Mouse (Mus musculus) embryo, embryonic 10.5 days (tissue): Measurements from ENCODE around the gene Dbnl.
A peak's percentile ranks its signal among the peaks of the same experiment; 100 is the strongest.
"Not testable (repeated sequence)": the region's sequence is repeated elsewhere in the genome, so short reads cannot be mapped to it uniquely, and the experiment has no call there.

Experiments
- DNase-seq: peaks from one replicate; pipeline ENCODE4 v3.0.0-alpha.2; 2015; ENCODE audit warnings: low spot score

The Dbnl gene

DNA sequence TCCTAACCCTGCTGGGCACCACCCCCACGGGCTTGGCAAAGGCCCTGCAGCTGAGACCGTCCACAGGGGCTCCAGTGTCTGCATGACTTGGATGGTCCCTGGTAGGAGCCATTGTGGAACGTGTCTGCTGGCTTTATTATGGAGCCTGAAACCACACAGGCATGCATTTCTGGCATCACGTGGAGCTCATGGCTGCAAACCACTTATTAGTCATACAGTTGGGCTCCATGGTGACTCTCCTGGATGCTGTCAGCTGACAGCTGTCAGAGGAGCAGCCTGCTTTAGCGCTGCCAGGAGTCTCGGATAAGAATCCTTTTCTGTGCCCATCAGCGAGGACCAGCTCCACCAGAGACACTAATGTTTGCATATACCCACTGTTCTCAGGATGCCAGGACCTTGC, 7.4 kb downstream of the Dbnl start:
- no peak for DNase-seq

DNA sequence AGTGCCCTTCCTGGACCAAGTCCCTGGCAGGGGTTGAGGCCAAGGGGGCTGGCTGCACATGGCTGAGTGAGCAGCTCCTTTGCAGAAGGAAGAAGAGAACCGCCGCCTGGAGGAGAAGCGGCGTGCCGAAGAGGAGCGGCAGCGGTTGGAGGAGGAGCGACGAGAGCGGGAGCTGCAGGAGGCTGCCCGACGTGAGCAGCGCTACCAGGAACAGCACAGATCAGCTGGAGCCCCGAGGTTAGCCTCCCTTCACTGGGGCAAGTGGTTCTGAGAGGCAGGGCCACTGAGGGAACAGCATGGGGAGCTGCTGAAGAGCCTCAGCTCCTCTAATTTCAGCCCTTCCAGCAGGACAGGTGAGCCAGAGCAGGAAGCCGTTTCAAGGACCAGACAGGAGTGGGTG, 8.7 kb downstream of the Dbnl start:
- no peak for DNase-seq

DNA sequence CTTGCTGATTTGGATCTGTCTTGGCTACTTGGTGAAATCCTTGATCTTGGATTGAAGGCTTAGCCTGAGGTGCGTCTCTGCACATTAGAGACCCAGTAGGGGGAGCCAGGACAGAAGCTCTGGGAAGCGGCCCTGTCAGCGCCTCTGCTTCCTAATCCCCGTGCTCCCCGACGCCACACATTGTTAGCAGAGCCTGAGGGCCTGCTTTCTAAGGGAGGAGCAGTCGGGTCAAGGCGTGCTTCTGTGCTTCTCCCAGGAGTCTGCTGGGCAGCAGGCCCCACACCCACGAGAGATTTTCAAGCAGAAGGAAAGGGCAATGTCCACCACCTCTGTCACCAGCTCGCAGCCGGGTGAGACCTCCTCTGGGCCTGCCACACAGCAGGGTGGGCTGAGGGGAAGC, 9.1 kb downstream of the Dbnl start:
- no peak for DNase-seq

DNA sequence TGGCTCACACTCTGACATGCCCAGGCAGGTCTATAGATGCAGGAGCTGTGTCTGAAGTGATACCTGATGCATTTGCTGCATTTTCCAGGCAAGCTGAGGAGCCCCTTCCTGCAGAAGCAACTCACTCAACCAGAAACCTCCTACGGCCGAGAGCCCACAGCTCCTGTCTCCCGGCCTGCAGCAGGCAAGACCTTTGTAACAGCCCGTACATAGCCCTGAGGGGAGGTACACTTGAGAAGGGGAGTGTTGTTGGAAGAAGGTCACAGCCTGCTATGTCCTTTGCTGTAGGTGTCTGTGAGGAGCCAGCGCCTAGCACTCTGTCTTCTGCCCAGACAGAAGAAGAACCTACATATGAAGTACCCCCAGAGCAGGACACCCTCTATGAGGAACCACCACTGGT, 9.6 kb downstream of the Dbnl start:
- no peak for DNase-seq

DNA sequence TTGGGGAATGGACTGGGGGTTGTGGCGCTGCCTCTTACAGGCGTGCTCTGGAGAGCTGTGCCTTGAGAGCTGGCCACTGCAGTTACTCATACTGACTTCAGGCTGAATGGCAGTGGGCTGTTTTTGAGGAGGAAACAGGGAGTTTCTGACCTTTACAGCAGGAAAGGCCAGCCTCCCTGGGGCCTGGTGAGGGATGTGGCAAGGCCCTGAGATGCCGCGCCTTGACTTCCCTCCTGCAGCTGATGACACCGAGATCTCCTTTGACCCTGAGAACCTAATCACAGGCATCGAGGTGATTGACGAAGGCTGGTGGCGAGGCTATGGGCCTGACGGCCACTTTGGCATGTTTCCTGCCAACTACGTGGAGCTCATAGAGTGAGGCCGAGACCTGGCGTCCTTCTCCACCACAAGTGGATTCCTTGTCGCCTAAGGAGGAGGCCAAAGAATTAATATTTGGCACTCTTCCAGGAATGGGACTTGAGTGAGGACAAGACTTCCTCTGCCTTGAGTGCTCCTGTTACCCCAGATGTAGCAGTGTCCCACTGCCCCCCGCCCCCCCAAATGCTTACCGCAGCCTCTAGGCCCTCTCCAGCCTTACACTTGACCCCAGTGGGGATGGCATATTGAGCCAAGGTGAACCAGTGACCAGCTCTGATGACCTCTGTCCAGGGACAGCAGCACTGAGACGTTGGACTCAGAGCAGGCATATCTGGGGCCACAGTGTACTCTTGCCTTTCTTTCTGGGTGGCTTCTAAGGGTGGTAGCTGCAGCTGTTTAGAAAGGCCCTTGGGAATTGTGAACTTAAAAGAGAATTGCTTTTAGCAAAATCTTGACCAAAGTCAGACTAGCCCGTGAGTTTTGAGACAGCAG, 11.6 kb downstream of the Dbnl start:
- DNase-seq = no peak

DNA sequence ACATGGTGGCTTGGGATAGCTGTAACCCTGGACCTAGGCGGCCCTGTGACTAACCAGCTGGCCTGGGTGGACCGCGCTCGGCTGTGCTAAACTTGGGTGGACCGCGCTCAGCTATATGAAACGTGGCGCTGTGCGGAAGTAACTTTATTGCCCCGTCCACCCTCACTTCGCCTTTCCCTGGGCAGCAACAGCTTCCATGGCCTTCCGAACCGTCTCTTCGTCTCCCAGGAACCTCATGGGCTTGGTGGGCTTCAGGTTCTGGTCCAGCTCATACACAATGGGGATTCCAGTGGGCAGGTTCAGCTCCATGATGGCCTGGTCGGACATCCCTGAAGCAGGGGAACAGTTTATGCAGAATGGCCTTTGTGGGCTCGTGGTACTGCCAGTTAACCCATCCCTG, 13.2 kb downstream of the Dbnl start:
- no peak for DNase-seq

DNA sequence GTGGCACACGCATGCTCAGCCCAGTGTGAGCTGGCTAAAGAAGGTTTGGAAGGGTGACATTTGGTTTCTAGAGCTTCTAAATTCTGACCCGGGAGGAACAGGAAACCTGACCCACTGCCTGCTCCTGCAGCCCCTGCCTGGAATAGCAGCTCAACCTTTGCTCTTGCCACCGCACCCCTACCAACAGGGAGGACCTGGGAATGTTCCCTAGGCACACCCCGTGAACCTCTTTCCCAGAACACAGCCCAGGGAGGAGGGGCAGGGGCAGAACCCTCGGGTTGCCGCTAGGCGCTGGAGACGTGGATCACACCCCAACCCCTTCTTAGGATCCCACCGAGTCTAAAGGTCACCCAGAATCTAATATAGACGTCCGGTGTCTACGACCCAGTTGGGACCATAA, 13.7 kb downstream of the Dbnl start:
- DNase-seq = no peak

DNA sequence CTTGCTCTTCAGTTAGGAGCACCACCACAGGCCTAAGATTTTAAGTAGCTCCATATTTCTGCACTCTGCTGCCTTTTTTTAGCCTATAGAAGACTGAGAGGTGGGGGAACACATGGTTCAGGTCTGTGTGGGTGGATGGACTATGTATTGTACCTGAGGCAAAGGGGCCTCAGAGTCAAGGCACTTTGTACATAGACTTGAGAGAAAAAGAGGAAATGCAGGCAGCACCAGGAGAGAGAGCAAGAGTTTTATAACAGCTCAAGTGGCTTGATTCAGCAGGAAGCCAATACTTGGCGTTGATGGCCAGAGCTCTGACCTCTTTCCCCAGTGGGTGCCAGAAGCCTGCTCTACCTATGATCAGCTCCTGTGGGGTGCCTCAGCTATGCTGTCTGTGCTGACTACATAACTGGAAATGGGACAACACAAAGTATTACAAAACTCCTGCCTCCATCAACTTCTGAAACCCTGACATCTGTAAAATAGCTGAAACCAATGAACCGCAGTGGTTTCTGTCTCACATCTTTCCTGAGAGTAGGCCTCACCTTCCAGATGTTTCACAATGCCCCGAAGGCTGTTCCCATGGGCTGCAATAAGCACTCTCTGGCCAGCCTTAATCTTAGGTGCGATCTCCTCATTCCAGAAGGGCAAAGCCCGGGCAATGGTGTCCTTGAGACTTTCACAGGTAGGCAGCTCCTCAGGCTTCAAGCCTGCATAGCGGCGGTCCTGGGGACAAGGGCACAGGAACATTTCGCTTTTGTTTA, 14.3 kb downstream of the Dbnl start:
- no peak for DNase-seq

DNA sequence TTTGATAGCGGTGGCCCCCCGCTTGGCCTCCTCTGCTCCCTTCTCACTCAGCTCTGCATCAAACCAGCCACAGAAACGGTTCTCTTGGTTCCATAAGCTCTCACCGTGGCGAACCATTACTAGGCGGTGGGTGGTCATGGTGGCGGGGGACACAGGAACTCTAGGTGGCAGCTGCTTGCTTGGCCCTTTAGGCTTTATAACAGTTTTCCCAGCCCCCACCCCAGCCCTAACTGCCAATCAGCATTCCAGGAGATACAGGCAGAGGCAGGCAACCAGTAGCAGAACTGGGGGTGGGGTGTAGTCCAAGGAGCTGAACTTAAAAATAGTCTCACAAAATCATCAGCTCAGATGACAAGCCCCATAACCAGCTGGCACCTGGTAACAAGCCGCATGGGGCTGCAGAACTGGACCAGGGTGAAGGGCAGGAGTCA, 15.3 kb downstream of the Dbnl start, which contains the start of gene Pgam2:
Gene Pgam2 (minus strand): TSS at position 183 of the 431 bp plus-strand sequence.
- DNase-seq = peak; percentile 29

DNA sequence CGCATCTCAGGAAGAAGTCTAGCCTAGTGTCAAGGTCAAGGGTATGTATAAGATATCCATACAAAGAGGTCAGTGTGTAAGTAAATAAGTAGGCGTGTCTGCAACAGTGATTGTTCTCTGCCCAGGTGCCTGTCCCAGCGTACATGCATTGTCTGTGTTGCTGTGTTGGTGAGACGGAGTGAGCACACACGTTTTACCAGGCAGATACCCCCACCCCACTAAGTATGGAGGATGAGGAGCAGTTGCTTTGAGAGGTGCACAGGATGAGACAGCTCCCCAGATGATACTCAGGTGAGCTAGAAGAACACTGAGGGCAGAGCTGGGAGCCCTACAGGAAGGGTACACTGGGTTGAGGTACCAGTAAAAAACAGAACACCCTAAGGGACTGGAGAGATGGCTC, 15.9 kb downstream of the Dbnl start:
- DNase-seq = no peak

DNA sequence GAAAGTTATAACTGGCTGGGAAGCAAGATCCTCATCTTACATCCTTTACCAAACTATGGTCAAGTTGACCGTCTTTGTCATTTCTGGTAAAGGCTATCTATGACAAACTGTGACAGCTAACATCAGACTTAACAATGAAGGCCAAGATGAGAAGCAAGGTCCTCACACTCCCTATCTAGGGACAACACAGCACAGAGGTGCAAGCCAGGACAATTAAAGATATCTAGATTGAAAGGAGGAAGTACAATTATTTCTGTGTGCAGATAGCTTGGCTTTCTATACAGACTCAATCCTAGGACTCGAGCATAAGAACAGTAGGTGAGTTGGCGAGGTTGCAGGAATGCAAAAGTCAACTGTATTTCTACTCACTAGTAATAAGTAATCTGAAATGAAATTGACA, 17.4 kb downstream of the Dbnl start:
- no peak for DNase-seq

DNA sequence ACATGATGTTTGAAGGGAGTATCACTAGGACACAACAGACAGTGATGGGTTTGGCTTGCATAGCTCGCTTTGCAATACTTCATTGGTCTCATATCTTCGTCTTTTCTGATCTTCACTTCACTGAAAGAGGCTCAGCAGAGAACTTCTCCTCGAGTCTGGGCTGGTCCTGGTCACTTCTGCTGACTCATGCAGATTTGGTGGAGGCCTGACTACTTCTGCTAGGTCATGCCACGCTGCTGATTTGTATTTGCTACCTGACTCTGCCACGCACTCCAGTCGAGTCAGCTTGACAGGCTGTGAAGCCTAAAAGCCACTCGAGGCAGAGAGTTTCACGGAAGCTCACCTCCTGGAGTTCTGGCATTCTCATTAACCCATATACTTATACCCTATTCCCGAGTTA, 19.7 kb downstream of the Dbnl start:
- no peak for DNase-seq

DNA sequence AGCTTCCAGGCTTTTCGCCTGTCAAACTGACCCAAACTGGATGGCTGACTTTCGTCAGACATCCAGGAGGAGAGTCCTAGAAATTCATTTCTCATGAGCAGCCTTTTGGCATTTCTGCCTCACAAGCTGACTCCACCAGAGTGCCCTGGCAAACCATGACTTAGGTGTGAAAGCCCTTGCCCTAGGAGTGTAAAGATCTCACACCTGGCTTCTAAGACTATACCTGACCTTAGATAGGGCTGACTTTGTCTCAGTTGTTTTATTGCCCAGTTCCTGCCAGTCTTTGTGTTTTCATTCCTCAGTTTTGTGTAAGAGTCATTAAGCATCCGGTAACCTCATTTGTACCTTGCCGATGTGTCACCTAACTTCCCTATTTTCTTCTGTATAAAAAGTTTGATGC, 21.2 kb downstream of the Dbnl start:
- not testable (repeated sequence) for DNase-seq

DNA sequence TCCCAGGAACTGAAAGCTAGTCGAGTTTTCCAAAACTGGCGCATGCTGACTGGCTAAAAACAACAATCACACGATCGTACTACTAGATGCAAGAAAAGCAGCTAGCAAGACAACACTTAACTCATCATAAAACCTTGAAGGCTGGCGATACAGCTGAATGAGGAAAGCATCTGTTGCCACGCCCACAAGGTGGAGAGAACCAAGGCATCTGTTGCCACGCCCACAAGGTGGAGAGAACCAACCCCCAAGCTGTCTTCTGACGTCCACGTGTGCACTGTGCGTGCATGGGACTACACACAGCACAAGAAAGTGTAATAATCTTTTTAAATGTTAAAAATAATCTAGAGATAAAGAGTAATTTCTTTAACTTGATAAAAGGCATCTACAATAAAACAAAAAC, 25.1 kb downstream of the Dbnl start:
- no peak for DNase-seq

DNA sequence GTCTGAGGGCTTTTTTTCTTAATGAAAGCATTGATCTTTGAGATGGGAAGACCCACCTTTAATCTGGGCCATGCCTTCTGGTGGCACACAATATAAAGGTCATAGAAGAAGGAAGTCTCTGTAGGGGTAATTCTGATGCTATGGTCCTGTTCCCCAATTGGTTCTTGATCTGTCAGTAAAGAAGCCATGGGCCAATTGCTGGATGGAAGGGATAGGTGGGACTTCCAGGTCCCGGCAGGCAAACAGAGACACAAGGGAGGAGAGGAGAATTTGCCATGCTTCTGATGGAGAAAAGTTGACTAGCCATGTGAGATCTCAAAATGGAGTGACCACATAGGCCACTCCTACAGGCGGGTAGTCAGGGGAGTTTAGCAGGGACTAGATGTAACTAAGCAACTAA, 30.9 kb downstream of the Dbnl start:
- no peak for DNase-seq

DNA sequence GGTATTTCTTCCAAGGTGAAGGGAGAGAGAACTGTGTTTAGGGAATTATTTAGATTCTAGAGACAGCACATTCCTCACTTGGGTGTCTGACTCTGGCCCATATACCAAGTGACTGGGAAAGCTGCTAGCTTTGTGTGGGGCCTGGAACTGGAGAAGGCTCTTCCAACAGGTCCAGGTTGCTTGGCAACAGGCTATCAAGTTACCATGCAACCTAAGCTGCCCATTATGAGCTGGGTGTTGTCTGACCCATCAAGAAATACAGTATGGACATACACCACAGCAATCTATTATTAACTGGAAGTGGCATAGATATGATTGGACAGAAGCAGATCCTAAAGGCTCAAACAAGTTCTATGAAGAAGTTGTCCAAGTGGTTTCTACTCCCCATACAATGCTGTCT, 37.1 kb downstream of the Dbnl start:
- DNase-seq = no peak

DNA sequence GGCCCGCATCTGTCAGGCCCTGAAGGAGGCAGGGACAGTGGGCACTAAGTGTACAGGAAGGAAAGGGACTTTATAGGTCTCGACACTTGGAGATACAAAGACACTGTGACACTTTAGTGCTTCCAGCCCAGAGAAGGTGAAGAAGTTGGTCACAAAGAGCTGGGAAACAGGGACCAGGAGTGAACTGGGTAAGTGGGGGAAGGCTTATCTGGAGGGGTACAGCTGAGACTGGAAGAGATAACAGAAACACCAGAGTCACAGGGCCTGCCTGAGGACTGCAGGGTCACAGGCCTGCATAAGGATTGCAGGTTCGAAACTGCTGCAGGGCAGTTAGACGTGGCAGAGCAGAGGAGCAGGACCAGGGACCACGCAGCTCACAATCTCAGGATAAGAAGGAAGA, 39.6 kb downstream of the Dbnl start:
- no peak for DNase-seq

DNA sequence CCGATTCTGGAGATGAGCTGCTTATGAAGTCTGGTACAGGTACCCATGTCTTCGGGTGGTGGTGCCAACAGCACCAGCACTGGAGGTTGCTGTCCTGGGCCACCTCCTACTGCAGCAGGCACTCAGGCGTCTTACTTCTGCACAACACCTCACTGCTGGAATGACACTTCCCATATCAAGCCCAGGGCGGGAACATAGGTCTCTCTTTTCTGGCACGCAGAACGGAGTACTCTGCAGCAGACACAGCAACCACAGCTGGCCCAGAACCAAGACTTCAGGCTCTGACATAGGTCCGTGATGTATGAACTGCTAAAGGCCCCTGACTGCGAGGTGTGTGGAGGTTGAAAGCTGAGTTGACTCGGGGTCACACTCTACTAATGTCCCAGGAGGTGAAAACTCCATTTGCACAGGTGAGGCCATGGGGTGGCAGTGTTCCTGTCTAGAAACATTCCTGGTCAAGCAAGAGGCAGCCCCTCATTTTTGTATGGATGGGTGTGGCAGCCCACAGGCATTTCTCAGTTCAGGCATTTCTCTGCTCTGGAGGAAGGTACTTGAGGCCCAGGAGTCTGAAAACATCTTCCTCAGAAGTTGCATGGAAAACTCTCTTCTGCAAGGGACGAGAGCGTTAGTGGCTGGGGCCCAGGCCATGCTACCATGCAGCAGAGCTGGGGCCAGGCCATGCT, 40.4 kb downstream of the Dbnl start:
- DNase-seq = no peak

DNA sequence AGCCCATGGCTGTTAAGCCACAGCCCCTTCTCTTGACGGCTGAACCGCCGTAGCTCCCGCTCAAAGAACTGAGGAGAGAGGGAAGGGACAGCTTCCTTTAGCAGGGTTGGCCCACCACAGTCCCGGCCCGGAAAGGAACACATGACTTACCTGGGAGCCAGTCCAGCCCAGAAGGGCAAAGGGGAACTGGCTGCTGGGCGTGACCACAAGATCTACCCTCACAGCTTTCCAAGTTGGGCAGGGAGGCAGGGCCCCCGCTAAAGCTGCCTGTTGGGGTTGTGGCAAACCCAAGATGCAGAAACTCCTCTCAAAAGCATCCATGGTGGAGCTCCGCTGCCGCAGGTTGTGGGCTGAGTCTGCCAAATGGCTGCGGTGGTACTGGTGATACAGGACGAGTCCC, 41.0 kb downstream of the Dbnl start:
- no peak for DNase-seq

DNA sequence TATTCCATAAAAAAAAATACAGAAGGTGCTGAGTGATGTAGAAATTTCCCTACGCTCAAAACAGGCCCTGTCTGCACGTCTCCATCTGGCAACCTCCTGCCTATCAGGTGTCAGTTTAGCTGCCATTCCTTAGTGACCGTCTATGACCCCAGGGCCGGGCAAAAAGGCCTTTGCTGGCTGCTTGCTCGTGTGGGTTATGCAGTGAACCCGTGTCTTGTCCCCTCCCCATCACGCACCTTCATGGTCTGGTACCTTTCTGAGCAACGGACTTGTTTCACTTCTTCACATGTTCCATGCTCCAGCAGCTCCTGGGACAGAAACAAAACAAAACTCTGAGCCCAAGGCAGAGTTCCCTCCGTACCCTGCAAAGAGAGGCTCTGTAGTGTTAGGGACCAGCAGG, 46.2 kb downstream of the Dbnl start:
- DNase-seq = no peak

DNA sequence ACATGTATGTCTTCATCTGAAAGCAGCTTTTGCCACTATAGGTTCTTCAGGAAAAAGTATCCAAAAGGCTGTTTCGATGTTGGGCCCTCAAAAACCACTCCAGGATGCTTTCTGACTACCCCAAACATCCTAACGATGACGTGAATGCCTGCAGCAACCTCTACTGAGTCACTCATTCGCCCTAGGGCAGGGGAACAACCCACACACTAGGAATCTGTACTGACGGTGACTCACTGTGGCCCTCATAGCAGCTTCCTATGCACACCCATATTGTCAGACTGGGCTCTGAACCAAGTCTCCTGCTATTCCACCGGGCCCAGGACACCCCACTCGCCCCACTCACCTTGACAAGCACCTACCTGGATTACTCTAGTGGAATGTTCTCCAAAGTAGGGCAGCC, 46.8 kb downstream of the Dbnl start:
- DNase-seq = no peak

DNA sequence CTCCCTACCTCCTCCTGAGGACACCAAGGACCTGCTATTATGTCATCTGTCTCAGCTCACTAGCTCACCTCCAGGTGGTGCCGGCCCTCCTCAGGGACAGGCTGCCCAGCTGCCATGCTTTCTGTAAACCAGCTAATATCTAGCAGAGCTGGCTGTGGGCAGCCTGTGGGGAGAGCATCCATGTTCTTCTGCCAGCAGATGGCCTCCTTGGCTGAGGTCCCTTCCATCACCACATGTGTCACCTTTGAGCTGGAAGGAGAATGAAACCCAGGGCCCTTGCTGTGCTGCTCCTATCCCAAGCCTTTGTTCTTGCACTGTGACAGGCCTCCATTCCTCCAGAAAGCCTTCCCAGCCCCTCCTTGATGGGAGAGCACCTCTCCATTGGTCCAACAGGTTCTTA, 47.8 kb downstream of the Dbnl start:
- peak; percentile 21 for DNase-seq
